Mouse (Mus musculus): ENCODE data around the gene Tmc3.

DNA sequence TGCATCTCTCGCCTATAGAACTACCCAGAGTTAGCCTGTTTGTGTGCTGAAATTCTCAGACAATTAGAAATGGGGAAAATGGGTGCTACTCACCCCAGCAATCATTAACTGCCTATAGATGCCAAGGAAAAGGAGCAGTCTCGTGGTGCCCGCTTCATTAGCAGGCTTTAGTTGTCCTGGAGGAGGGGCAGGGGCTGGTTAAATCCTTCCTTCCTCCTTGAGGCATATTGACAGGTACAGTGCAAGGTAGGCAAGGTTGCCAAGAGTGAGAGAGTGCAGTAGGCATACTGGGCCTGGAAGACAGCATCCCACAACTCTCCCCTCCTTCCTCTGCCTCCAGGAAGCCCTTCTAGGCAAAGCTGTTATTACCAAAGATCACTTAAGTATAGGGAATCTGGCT is 9.3 kb downstream of the Tmc3 start:
- TF ChIP-seq CTCF (IDR thresholded peaks at IDR 0.05; ENCODE audit: borderline replicate concordance, insufficient read depth, low read length) (no peak), POLR2A (IDR thresholded peaks at IDR 0.05; ENCODE audit: low read depth, low read length) (no peak)
